Mouse (Mus musculus): ENCODE measurements around the gene Tspan12. TPM values are rescaled to one million over a fixed set of nuclear protein-coding genes. Genes with fewer than 3 reads are reported as not detected.
"Not testable (repeated sequence)": the region's sequence is repeated elsewhere in the genome, so short reads cannot be mapped to it uniquely, and the experiment has no call there.

The Tspan12 gene
- total RNA-seq (2021) = 10 to 100 TPM; 25.5 to 26.0 TPM
- long read RNA-seq, partial matches to known transcripts = 22 of 26 reads
- long read RNA-seq, other reads (novel, unspliced or antisense) = 2 of 26 reads

DNA sequence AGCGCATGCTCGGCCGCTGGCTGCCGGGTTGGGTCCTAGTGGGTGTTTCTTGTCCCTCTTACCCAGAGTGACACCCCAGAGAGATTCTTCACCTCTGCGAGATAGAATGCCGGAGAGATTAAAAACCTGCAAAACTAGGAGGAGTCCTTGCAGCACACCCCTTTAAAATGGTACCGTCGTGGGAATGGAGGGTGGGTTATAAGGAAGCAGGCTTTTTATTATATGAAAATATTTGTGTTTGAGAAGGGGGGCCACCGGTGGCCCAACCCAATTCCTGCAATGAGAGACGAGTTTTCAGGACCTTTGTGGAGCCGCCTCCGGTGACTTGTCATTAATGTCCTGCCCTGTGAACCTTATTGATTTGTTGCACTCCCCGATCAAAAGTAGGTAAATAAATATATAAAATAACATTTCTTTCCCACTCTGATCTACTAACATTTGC, at the start of gene Tspan12:
Gene Tspan12 (minus strand): TSS at position 172 of the 442 bp plus-strand sequence.
- DNase-seq (ENCODE audit: low spot score in 2 of 2) = peak in 1 of 2 experiments; percentile 16

DNA sequence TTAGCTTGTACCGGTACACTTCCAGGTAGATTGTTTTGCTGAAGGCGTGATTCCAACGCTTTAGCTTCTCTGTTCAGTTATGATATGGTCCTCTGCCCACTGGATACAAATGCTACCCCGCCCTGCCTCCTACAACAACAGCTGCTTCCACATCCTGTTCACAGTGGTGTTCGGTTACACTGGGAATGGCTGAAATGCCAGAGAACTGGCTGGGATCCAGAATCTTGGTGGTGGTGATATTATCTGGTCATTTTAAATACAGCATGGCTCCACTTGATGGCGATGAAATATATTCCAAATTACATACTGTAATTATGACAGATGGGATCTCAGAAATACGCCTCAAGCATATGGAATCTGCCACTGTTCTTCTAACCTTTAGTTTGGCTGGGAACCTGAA, 42.1 kb upstream of the Tspan12 start:
- peak; percentile 5 to 44 for DNase-seq (ENCODE audit: low spot score in 2 of 2)

DNA sequence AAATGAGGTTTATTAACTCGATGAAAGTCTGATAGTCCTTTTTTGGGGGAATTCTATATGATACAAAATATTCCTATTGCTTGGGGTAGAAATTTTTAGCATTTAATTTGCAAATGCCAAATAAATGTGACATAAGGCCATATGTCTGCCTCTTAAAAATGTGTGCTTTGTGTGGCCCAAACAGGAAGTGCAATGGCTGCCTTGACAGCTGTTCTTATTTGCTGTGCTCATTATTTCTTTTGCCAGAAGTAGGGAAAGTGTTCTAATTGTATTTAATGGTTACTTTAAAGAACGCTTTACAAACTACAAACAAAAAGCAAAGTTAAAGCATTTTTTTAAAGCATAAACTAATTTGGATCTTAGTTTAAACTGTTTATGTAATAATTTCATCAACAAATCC, 36.8 kb upstream of the Tspan12 start:
- no peak for DNase-seq (ENCODE audit: low spot score in 2 of 2)

DNA sequence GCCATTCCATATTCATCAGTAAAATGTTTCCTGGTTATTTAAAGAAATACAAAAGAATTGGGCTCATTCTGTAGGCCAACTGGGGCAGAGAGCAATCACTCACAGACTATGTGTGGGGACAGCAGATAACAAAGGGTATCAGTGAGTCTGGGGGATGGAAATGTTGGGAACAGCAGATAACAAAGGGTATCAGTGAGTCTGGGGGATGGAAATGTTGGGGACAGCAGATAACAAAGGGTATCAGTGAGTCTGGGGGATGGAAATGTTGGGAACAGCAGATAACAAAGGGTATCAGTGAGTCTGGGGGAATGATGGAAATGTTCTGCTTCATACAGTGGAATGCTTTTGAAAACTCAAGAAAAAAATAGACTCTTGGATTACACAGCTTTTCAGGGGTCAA, 35.7 kb upstream of the Tspan12 start:
- not testable (repeated sequence) for DNase-seq (ENCODE audit: low spot score in 2 of 2)

DNA sequence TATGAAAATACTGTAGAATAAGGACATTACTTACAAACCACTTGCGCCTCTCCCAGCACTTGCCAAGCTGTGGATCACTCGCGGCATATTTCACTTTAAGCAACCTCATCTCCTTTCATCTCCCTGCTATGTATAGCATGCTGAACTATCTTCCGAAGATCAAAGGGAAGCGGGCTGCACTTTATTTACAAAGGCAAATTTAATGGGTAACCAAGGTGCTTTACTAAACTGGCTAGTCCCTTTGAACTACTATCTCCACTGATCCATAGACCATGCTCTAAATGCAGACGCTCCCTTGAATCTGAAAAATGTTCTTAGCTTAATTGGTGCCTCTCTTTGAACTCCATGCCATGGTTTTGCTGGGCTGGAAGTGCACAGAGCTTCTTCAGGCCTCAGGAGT, 27.2 kb upstream of the Tspan12 start:
- DNase-seq (ENCODE audit: low spot score in 2 of 2) = no peak

DNA sequence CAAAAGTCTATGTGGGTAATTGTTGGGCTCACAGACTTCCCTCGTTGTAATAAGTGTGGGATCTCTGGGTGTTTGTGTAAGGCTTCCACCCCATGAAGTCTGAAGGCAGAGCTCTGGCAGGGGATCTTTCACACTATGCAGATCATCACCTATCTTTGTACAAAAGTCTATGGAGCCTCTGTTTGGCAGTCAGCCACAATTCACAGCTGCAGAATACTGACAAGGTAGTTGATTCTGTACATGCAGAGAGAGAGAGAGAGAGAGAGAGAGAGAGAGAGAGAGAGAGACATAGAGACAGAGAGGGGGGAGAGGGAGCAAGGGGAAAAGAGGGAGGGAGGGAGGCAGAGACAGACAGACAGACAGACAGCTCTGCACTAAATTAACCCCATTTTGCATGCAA, 15.0 kb upstream of the Tspan12 start:
- DNase-seq (ENCODE audit: low spot score in 2 of 2) = no peak

DNA sequence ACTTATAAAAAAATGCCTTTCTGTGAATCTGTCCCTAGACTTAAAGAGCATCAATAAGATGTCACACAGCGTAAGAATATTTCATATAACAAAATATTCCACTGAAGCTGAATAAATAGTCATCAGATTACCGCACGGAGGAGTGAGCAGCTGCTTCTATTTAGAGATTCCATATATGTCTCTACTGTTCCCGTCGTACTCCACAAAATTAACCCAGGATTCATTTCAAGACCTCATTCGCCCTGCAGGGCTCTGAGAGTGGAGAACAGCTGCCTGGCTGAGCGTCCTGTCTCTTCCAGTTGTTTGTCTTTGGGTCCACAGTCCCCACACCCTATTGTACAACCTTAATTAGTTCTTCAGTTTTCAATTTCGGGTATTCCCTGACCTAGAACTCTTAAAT, 11.9 kb upstream of the Tspan12 start:
- DNase-seq (ENCODE audit: low spot score in 2 of 2) = no peak

DNA sequence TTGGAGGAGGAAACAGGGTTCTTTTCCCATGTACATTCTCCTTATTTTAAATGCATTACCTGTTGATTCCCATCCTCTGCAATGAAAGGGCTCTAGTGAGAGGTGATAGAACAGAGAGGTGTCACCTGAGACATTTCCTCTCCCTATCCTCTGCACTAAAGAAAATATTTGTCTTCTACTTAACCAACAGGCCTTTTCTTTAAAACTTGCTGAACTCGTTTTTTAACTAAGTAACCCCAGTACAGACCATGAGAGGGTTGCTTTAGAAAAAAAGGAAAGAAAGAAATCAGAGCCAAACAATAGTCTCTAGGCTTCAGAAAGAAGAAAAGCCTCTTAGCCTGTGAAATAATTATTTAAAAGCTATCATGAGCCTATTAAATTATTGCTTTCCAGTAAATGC, 11.2 kb upstream of the Tspan12 start:
- DNase-seq (ENCODE audit: low spot score in 2 of 2) = no peak

DNA sequence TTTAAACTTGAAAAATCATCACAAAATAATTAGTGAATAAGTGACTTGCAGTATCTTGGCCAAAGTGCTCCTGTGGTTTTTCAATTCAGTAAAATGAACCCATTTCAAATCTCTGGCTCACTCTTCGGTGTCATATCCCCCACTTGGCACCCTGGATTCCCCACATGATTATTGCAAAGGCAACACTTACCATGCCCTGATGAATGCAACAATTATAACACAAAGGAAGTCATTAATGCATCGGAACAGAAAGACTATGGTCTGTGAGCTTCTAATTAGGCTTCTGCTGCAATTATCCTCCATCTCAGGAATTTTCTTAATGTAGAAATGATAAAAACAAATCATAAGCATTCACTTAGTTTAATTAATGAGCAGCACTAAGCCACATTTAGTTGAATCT, 9.0 kb upstream of the Tspan12 start:
- DNase-seq (ENCODE audit: low spot score in 2 of 2) = no peak

DNA sequence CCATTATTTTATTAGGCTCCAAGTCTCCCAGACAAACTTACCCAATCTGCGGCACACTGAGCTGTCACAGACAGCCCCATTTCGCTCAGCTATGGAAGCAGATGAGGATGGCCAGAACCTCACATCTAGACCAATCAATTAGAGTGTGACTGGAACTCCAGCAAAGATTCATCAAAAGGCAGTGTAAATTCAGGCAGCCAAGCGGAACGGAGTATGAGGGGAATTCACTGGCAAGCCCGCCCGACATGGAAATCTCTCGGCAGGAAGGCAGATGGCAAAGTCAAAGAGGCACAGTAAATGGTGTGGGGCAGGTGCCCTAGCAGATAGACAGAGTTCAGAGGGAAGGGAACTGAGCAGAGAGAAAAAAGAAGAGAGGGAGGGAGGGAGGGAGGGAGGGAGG, 5.5 kb upstream of the Tspan12 start:
- DNase-seq (ENCODE audit: low spot score in 2 of 2) = no peak

DNA sequence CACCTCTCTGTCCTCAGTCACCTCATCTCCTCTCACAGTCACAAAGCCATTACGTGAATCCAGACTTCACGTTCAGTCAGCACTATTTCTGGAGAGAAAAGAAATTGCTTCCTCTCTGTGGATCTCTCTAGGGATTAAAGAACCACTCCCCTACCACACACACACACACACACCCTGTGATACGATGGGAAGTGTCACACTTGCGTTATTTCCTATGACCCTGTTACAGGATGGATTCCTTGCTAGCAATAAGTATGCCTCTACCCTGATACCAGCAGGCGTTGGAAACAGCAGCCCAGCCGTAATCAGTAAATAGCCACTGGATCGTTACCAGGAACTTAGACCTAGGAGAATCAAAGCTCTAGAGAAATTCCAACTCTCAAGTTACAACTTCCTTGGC, 3.6 kb upstream of the Tspan12 start:
- DNase-seq (ENCODE audit: low spot score in 2 of 2) = no peak

DNA sequence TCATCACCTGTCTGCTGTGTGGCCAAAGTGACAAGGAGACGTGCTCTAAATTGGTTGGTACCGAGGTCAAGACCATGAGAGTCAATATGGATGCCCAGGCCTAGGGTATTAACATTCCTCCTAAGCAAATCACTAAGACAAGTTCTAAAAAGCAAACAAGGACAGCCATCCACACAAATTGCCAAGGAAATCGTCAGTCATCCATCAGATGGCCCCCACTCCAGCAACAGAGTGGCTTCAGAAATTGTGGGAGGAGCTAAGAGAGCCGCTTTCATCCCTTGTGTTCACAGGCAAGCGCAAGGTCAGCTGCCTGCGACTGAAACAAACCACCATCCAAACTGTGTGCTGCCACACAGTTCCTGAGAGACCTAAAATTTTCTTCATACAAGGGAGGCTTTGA, 1.0 kb upstream of the Tspan12 start:
- DNase-seq (ENCODE audit: low spot score in 2 of 2) = no peak

DNA sequence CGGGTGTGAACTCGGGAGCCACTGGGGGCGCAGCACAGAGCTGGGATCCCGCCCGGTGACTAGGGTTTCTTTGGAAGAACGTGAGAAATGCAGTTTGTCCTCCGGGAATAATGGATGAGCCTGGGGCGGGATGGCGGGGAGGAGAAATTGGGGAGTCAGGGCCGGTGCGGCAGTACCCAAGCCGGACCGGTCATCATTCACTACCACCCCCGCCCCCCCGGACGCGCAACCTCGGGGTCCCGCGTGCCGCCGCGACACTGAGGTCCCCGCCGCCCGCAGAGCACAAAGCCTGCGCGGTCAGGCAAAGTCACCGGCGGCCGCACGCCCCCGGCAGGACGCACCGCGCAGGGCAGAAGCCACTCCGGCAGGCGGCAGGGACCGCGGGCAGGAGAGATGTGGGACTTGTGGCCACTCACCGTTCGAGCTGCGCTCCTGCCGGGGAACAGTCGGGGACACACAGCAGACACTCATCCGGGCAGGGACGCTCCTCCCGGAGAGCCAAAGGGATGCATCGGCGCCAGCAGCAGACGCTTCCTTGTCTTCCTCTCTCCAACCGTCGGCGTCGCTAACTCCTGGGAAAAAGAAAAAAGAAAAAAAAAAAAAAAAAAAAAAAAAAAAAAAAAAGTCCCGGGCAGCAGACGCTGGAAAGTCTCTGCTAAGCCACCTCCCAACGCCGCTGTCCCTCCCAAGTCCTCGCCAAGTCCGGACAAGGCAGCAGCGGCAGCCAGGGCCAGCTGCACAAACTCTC, 545 bp downstream of the Tspan12 start:
- peak; percentile 18 to 49 for DNase-seq (ENCODE audit: low spot score in 2 of 2)

DNA sequence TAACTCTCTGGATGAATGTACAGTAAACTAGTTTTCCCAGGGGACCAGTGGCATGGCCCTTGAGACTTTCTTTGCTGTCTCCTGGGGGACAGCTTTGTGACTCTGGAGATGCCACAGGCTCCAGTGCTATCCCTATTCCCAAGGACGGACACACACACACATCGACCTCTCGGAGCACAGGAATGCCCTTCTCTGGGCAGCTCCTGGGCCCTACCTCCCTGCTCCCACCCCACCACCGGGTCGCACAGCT, 1.0 kb downstream of the Tspan12 start:
- DNase-seq (ENCODE audit: low spot score in 2 of 2) = no peak

DNA sequence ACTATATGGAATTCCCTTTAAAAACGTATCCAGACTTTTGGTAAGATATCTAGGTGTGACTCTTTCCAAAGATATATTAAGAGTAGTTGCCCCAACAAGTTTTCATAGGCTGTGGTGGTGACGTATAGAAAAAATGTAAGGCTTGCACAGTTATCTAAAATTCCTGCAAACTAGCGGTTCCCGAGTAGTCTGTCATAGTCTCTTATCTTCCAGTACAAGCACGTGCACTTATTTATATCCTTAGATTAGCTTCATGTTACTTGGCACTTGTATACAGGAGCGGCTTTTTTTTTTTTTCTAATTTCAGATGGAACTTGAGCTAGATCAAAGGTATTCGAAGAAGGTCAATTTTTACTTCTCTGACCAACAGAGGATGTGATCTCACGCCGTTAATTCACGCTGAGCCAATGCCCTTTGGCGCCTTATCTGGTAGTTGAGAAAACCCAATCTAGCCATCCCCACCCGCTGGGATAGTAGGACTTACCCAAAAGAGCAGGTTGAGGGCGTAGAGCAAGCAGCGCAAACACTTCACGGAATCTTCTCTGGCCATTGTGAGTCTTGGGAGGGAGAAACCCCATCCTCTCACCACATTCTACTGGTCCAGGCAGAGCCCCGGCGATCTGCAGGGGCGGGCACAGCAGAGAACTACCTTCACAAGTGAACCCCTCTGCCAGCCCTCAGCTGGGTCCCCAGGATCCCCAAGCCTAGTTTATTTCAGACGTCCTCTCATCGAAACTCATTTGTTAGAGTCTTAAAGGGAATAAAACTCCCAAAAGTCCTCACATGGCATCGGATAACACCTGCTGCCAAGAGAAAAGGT, 1.6 kb downstream of the Tspan12 start:
- DNase-seq (ENCODE audit: low spot score in 2 of 2) = no peak

DNA sequence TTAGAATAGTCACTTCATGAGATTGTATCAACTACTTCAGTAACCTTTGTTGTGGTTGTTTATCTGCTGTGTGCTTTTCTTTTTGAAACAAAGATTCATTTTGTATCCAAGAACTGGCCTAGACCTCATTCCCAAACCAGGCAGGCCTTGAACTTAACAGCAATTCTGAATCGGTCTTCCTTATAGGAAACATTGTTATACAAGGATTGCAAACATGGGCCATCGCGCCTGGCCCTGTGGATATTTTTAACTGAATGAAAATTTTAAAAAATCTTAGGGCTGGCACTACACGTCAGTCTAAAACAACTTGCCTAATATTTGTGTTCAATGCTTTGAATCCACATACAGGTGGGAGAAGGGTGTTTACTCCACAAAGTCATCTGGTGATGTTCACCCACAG, 3.5 kb downstream of the Tspan12 start:
- DNase-seq (ENCODE audit: low spot score in 2 of 2) = no peak

DNA sequence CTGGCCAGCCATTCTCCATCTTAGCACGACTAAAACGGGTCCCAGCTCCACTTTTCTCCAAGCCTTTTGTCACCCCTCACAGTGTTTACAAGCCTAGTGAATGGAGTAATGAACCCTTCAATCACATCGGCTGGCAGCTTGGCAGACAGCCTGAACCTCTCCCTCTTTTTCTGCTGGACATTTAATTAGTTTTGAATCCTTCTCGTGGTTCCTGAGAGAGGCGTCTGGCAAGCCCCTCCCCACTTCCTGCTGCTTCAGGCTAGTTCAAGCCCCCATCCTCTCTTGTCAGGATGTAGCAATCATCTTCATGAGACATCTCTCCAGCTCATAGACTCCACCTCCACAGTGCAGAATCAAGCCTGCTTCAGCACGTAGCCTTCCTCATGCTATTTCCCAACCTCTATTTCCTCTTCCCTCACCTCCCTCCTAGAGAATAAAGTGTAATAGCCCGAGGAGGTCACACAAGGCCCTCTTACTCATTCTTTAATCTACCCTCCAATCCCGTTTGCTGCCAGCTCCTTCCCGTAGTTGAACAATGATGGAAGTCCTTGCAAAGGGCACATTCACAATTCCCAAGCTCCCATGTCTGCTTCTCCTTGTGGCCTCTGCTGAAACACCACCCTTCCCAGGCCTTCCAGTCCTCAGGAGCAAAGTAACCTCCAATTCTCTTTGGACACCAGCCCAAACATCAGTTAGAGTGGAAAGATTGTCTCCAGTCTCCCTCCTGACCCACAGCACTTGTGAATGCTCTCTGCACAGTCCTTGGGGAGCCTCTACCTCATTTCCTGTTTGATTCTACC, 12.1 kb downstream of the Tspan12 start:
- DNase-seq (ENCODE audit: low spot score in 2 of 2) = peak in 1 of 2 experiments; percentile 26

DNA sequence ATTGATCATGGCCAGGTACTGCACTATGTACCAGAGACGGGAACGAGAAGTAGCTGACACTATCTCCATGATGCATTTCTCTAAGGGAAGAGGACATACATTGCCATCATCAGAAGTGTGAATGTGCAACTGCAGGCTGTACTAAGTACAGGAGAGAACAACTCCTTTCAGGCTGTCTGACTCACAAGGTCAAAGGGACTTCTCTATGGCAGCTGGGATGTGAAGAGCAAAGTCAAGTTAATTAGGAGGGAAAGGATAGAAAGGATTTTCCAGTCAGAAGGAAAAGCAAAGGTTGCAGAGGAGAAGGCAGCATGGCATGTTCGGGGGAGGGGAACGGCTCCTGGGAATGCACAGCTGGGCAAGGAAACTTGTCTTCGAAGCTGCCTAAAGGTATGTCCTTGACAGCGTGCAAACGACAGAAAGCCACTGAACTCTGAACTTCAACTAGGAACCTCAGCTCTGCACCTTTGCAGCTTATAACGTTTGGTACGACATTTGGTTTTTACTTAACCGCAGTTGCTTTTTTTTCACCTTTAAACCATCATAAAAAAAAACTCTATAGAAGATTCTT, 13.0 kb downstream of the Tspan12 start:
- DNase-seq (ENCODE audit: low spot score in 2 of 2) = no peak

DNA sequence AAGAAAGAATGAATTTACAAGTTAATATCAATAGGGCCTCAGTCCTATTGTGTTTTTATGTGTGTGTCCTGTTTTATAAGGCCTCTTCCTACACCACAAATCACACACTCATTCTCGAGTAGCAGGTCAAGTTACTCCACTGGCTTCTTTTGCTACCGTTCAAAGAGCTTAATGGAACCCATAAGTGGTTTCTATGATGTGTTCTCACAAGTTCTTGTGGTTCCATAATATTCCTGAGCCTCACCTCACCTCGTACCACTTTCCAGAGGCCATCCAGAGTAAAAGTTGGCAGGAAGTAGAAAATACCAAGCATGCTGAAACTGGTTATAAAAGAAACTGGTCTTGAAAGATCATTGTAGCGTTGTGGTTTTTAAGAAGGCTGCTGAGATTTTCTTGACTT, 18.8 kb downstream of the Tspan12 start:
- DNase-seq (ENCODE audit: low spot score in 2 of 2) = no peak

DNA sequence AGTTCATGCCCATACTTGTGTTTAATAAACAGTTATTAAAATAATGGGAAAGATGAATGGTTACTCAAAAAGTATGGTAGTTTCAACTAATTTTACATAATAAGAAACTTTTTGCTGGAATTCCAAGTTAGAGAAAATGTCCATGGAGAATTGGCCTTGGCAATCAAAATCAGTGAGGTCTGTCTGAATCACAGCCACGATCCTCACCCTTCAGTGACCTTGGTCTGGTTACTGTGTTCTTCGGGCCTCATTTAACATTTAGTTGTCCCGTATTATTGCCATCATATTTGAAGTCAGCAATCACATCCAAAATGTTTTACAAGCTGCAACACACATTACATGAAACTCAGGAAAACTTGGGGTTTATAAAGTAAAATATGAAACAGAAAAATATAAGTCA, 20.4 kb downstream of the Tspan12 start:
- DNase-seq (ENCODE audit: low spot score in 2 of 2) = no peak

DNA sequence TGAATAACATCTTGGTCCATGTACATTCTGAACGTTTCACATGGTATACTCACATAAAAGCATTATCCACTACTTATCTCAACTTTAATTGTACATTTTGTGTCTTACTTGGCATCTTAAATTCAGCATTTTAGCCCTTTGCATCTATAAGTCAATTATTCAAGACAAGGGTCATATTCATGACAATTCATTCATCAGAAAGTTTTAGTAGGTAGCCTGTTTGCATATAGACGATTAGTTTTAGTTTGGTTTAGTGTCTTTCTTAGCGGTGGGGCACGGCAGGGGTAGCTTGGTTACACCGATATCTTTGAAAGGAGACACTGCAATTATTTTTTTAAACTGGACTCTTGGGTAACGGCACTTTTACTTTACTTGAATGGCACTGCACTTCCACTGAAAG, 21.4 kb downstream of the Tspan12 start:
- DNase-seq (ENCODE audit: low spot score in 2 of 2) = no peak

DNA sequence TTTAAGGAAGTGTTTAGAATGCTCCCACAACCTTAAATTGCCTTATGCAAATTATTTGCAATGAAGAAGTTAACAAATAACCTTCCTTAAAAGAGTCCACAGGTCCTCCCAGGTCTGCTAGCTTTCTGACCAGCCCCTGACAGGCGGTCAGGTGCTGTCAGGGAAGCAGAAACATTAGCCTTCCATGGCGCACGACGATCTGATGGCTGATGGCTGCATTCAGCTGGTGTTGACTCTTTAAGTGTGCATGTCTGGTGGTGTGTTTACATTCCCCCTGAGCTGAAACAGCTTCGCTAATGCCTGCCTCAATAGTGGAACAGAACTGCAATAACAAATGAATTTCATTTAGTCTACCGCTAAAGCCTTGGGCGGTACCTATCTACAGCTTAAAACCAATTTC, 22.4 kb downstream of the Tspan12 start:
- no peak for DNase-seq (ENCODE audit: low spot score in 2 of 2)
